Comparison of ENCODE assay signal across 8 mouse cellular contexts in the genomic region with DNA sequence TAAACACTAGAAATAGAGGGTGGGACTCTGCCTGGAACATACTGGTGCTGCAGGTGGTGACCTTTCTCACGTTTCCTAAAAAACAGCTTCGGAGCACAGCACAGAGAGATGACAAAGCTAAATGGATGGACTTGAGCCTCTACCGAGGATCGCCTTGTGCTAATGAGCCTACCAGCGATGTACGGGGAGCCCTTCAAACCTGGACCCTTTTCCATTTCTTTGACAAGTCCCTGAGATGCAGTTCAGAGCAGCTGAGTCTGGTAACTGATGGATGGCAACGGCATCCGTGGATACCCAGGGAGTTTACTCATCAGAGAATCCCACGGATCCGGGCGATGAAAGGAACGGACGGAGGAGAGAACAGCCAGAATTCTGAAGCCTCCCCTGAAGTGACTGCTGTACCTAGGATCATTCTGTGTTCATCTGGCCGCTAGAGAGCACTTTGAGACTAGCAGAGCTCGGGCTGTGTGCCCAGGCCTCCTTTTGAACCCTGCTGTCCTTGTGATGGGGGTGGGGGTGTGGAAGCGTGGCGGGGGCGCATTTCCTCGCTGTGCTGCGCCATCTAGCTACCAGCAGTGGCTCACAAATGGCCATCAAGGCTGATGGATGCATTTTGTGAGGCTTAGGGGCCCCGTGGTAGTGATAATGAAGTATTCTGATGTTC. TPM values are rescaled to one million over a fixed set of nuclear protein-coding genes. Genes with fewer than 3 reads are reported as not detected.
A peak's percentile ranks its signal among the peaks of the same experiment; 100 is the strongest.
DNase-seq lines count a peak whose midpoint lies in the region; ATAC-seq lines count a peak whose summit lies in the region.

No protein-coding gene starts in this region.

- peak overlapping the region; percentile 60 for H3K4me2 ChIP-seq in intestine, embryonic 15.5 days (replicated peaks)

- H3K9me3 ChIP-seq in intestine, embryonic 15.5 days = no peaks in the 10 kb centered on the region

- peak overlapping the region; percentile 33; the same call in 1 of the 2 replicates for H3K9ac ChIP-seq in intestine, embryonic 15.5 days

- ATAC-seq in intestine, embryonic 15.5 days = peak; percentile 93
- ATAC-seq in megakaryocyte progenitor cell, adult 5-6 weeks (replicated peaks; ENCODE audit: poor library complexity) = peak; percentile 66
- ATAC-seq in monocyte, adult 5-6 weeks (replicated peaks; ENCODE audit: insufficient number of reproducible peaks, low FRiP score, low TSS enrichment, poor library complexity, severe bottlenecking) = no peak

- 11% methylated on average over 21 of the region's 21 CpGs for WGBS in intestine, embryonic 15.5 days

- H3K4me1 ChIP-seq in intestine, embryonic 15.5 days (replicated peaks) = peaks cover 5% of the 10 kb centered on the region

- H3K27me3 ChIP-seq in intestine, embryonic 15.5 days (replicated peaks) = no peaks in the 10 kb centered on the region

- H3K4me3 ChIP-seq in intestine, embryonic 15.5 days (replicated peaks) = peak overlapping the region; percentile 27

- H3K36me3 ChIP-seq in intestine, embryonic 15.5 days = no peaks in the 10 kb centered on the region

- peak; percentile 95 for DNase-seq in brain, adult 2 months (ENCODE audit: low read depth, low spot score)
- peak; percentile 81 for DNase-seq in embryo, embryonic 9.5 days (ENCODE audit: extremely low spot score)
- peak; percentile 40 to 63 for DNase-seq in gastrocnemius, postnatal 4 days (ENCODE audit: low spot score in 2 of 2)
- peak; percentile 52 to 68 for DNase-seq in left cerebral cortex, adult 8-10 months (ENCODE audit: low spot score in 2 of 2)
- peak; percentile 73 for DNase-seq in right cerebral cortex, postnatal 36 days (ENCODE audit: low spot score in 2 of 2)

- no peak overlapping the region for H3K27ac ChIP-seq in intestine, embryonic 15.5 days

RNA-seq across cellular contexts. Expression of gene Dctd, which starts 1.6 kb away (rescaled TPM):
- 10 to 100 TPM in 1 of 2 experiments, 1 to 10 TPM in 1; 8.3 to 10.5 TPM for total RNA-seq in gastrocnemius, postnatal 4 days (2021)
- polyA plus RNA-seq in intestine, embryonic 15.5 days (2015; fragmentation: Nextera tagmentation; extraction: Ambion mirVana) = 31.4 and 33.2 TPM in 2 replicates
- 1 to 10 TPM; 6.5 to 7.9 (median 7.2) TPM for total RNA-seq in left cerebral cortex, adult 8-10 months (2022)
- total RNA-seq in megakaryocyte progenitor cell, adult 5-6 weeks (2015) = 52.8 and 61.8 TPM in 2 replicates
- total RNA-seq in megakaryocyte progenitor cell, adult 5-6 weeks (2017) = 59.5 and 67.3 TPM in 2 replicates
- total RNA-seq in monocyte, adult 5-6 weeks (2017) = 0.48 to 1.6 TPM (median 1.5 TPM) in 3 replicates

Comparison
In these comparisons a context has a peak if more than half of its experiments do, and no peak if none do; other contexts are left out.
1. RNA of gene Dctd, which starts 1.6 kb away (total RNA-seq): 52.8 to 67.3 TPM in megakaryocyte progenitor cell, adult 5-6 weeks; 8.3 to 10.5 TPM in gastrocnemius, postnatal 4 days, 6.5 to 7.9 TPM in left cerebral cortex, adult 8-10 months and 0.48 to 1.6 TPM in monocyte, adult 5-6 weeks; every median in the first group is over 4 times any median in the second.
2. Peak in every context shown above with its lines, with median percentiles within 50 percentile points of each other: DNase-seq.